Mouse (Mus musculus) ES-E14 (cell line): ENCODE measurements around the gene Smarcad1. TPM values are rescaled to one million over a fixed set of nuclear protein-coding genes. Genes with fewer than 3 reads are reported as not detected.

ENCODE experiments used
- DNase-seq: peaks from one replicate; pipeline ENCODE4 v3.0.0-alpha.2; 2013; ENCODE audit warnings: low read depth, low spot score
- H3K27ac ChIP-seq: 2 replicates; pipeline ENCODE4 v1.5.1; 2012; ENCODE audit warnings: low read depth, mild to moderate bottlenecking, low read length, moderate library complexity, mixed read lengths; ENCODE audit not compliant: poor library complexity, insufficient read depth, severe bottlenecking
- H3K36me3 ChIP-seq: 2 replicates; pipeline ENCODE4 v1.6.1; 2012; ENCODE audit warnings: mild to moderate bottlenecking, low read length, moderate library complexity, mixed read lengths; ENCODE audit not compliant: control insufficient read depth, poor library complexity, insufficient read depth, severe bottlenecking
- H3K4me1 ChIP-seq, 2 experiments: fragments of 150-350 bp in 1 of 2; sonication (generic) in 1 of 2; 2 replicates each; pipeline ENCODE4 v1.6.1; 2012; ENCODE audit warnings: low read length in 2 of 2, mild to moderate bottlenecking in 1 of 2, mixed read lengths in 1 of 2; ENCODE audit not compliant: control insufficient read depth in 2 of 2, insufficient read depth in 2 of 2, poor library complexity in 1 of 2
- H3K4me3 ChIP-seq, 2 experiments: fragments of 150-350 bp in 1 of 2; sonication (generic) in 1 of 2; 2 replicates each; pipeline ENCODE4 v1.5.1; 2012; ENCODE audit warnings: low read length in 2 of 2, low read depth in 1 of 2, mild to moderate bottlenecking in 1 of 2, mixed read lengths in 1 of 2; ENCODE audit not compliant: insufficient read depth in 1 of 2, poor library complexity in 1 of 2, severe bottlenecking in 1 of 2
- H3K9ac ChIP-seq: 2 replicates; pipeline ENCODE4 v1.6.1; 2012; ENCODE audit warnings: low read depth, mild to moderate bottlenecking, low read length, mixed read lengths; ENCODE audit not compliant: poor library complexity, insufficient read depth, severe bottlenecking
- H3K9me3 ChIP-seq: fragments of 150-350 bp; sonication (generic); 2 replicates; pipeline ENCODE4 v1.6.1; 2012; ENCODE audit warnings: low read depth, mild to moderate bottlenecking, low read length; ENCODE audit not compliant: control insufficient read depth, insufficient read depth
- CHD2 ChIP-seq: IDR thresholded peaks from 2 replicates; pipeline ENCODE4 v1.6.1; 2014; ENCODE audit warnings: mild to moderate bottlenecking, low read depth, low read length, inconsistent platforms
- HCFC1 ChIP-seq: IDR thresholded peaks from 2 replicates; pipeline ENCODE4 v1.6.1; 2012; ENCODE audit warnings: low read length, inconsistent platforms, borderline replicate concordance; ENCODE audit not compliant: insufficient read depth
- MAFK ChIP-seq: IDR thresholded peaks from 2 replicates; pipeline ENCODE4 v1.6.1; 2014; ENCODE audit warnings: mild to moderate bottlenecking, low read depth, low read length, inconsistent platforms; ENCODE audit not compliant: insufficient read depth
- ZC3H11A ChIP-seq: IDR thresholded peaks from 2 replicates; pipeline ENCODE4 v1.6.1; 2012; ENCODE audit warnings: low read depth, mild to moderate bottlenecking, inconsistent platforms, low read length, borderline replicate concordance
- ZNF384 ChIP-seq: IDR thresholded peaks from 2 replicates; pipeline ENCODE4 v1.6.1; 2012; ENCODE audit warnings: low read depth, low read length, inconsistent platforms
- in situ Hi-C, 2 experiments: fragments of 600-800 bp; cut with MboI; formaldehyde crosslinking; loops; one replicate each; pipeline ENCODE4 v1.15.1; 2025; ENCODE audit warnings: low sequenced_read_pairs in 2 of 2, inconsistent platforms in 1 of 2; ENCODE audit not compliant: unreplicated experiment in 2 of 2
- total RNA-seq: library from RNA; depleted of rRNA; stranded (reverse); fragments of 300-350 nt; gene quantifications from 2 replicates; pipeline ENCODE4 v1.2.3, GENCODE M21; 2012

Gene Smarcad1
- total RNA-seq, 1 experiment, result 158 TPM

DNA sequence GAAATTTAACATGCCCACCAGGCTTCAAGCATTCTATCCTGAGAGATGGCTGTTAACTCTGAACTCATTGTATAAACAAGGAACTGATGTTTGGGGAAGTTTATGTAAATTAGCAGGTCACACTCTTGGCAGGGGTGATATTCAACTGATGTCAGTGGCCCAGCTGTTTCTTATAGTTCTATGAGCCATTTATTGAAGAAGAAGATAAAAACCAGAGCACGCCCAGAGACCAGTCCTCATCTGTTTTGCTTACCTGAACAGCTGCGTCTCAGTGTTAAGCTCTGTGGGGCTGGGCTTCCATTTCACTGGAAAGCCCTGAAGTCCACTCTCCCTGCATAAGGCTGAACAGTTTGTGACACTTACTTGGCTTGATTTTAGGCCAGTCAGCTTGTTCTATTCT lies 95.4 kb downstream of the Smarcad1 start:
- Histone ChIP-seq H3K27ac (no peak overlapping the region), H3K4me3 (no peak overlapping the region), H3K9ac (no peak overlapping the region), H3K4me1 (no peaks in the 10 kb centered on the region), H3K9me3 (no peaks in the 10 kb centered on the region), H3K36me3 (no peaks in the 10 kb centered on the region)
- TF ChIP-seq HCFC1 (no peak), ZC3H11A (no peak), CHD2 (no peak), ZNF384 (no peak), MAFK (no peak)
- in situ Hi-C loops, result no loop called here
- DNase-seq, result no peak

DNA sequence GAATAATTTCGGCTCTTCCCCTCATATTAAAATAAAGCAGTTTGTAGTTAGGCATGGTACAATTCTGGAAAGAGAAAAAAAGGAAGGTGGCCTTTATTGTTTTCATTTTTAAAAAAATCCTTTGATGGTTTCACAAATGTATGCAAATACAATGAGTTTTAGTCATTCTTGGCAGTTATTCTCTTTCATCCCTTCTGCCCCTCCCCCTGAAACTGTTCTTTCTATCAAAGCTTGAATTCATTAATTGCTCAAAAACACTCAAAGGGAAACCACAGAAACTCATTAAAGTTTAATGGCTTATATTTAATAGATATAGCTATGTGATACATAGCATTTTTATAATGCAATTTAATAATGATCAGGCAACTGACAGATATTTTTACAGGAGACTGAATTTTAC lies 95.9 kb downstream of the Smarcad1 start:
- Histone ChIP-seq H3K36me3 (no peaks in the 10 kb centered on the region), H3K4me1 (no peaks in the 10 kb centered on the region), H3K27ac (no peak overlapping the region), H3K9ac (no peak overlapping the region), H3K9me3 (no peaks in the 10 kb centered on the region), H3K4me3 (no peak overlapping the region)
- no peak for DNase-seq
- TF ChIP-seq HCFC1 (no peak), ZC3H11A (no peak), MAFK (no peak), CHD2 (no peak), ZNF384 (no peak)
- in situ Hi-C loops, result no loop called here

DNA sequence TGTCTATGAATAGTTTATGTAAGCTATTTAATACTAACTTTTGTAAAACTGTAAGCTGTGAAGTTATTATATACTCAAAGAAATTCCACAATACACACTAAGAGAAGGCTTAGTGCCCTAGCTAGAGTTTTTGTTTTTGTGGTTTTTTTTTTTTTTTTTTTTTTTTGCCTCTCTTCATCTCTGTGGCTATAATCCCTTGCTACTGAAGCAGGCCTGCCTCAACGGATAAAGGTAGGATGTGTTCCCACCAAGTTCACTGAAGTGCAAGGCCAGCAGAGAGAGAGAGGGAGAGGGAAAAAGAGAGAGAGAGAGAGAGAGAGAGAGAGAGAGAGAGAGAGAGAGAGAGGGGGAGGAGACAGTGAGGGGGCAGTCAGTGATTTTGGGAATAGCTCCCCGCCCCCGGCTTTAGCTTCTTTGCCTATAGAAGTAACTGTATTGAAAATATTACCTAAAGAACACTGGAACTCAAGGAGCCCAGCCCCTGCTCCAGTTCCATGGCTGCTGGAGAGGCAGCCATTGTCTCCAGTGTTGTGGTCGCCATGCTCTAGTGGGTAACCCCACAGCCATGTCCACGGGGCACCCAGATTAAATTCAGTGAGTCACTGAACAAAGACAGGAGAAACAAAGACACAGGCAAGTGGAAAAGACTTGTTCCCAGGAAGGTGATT lies 97.8 kb downstream of the Smarcad1 start:
- Histone ChIP-seq H3K9ac (no peak overlapping the region), H3K36me3 (no peaks in the 10 kb centered on the region), H3K4me1 (no peaks in the 10 kb centered on the region), H3K9me3 (no peaks in the 10 kb centered on the region), H3K4me3 (no peak overlapping the region), H3K27ac (no peak overlapping the region)
- DNase-seq, result no peak
- in situ Hi-C loops, result no loop called here
- no peak for TF ChIP-seq HCFC1
- no peak for TF ChIP-seq CHD2
- no peak for TF ChIP-seq ZNF384
- TF ChIP-seq MAFK, result no peak
- no peak for TF ChIP-seq ZC3H11A

DNA sequence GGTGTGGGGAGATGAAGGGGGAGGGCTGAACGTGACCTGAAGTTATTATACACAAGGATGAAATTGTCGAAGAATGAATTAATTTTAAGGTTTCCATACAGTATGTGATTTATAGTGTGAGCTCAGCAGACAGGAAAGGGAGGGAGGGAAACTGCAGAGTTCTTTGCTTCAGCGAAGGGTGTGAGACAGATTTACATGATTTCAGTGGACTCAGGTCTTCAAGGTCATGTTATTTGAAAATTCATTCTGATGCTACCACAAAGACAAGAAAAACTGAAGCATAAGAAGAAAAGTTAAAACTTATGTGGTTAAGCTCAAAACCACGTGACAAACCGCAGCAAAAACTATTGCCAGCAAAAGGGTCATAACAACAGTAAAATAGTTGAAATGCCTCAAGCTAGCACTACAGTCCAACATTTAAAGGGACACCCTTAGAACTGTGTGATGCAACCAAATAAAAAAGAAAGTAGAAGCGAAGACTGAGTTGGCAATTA lies 98.4 kb downstream of the Smarcad1 start:
- TF ChIP-seq HCFC1 (no peak), ZNF384 (no peak), CHD2 (no peak), MAFK (no peak), ZC3H11A (no peak)
- Histone ChIP-seq H3K36me3 (no peaks in the 10 kb centered on the region), H3K27ac (no peak overlapping the region), H3K4me3 (no peak overlapping the region), H3K4me1 (no peaks in the 10 kb centered on the region), H3K9ac (no peak overlapping the region), H3K9me3 (no peaks in the 10 kb centered on the region)
- in situ Hi-C loops, result no loop called here
- DNase-seq, result no peak

DNA sequence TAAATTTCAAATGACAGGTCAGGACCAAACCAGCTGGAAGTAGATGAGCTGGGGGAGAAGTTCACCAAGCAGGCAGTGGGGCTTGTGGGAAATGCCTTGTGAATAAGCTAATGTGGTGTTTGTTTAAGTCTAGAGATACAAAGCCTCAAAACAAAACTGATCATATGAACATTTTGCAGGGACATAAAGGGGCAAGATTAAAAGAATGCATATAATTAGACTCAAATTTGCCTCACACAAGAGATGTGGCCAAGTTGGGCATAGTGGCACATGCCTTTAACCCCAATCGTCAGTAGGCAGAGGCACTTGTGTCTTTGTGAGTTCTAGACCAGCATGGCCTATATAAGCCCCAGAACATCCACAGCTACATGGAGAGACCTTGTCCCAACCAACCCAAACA lies 99.9 kb downstream of the Smarcad1 start:
- H3K36me3 ChIP-seq, result no peaks in the 10 kb centered on the region
- no peaks in the 10 kb centered on the region for H3K9me3 ChIP-seq
- DNase-seq, result no peak
- no peak overlapping the region for H3K4me3 ChIP-seq
- TF ChIP-seq ZC3H11A, result no peak
- TF ChIP-seq CHD2, result no peak
- no peak for TF ChIP-seq HCFC1
- TF ChIP-seq MAFK, result no peak
- no peak for TF ChIP-seq ZNF384
- no peak overlapping the region for H3K27ac ChIP-seq
- H3K4me1 ChIP-seq, result no peaks in the 10 kb centered on the region
- H3K9ac ChIP-seq, result no peak overlapping the region
- in situ Hi-C loops, result no loop called here
